Mouse (Mus musculus) E14TG2a.4 (cell line): ENCODE results near the gene Ppargc1a.

Experiments used
- CTCF ChIP-seq: conservative IDR thresholded peaks from 2 replicates; pipeline ENCODE4 v1.5.1; 2014; ENCODE audit warnings: low read length
- POU5F1 ChIP-seq: IDR thresholded peaks from 2 replicates; pipeline ENCODE4 v1.6.1; 2014; ENCODE audit warnings: low read length, borderline replicate concordance

DNA sequence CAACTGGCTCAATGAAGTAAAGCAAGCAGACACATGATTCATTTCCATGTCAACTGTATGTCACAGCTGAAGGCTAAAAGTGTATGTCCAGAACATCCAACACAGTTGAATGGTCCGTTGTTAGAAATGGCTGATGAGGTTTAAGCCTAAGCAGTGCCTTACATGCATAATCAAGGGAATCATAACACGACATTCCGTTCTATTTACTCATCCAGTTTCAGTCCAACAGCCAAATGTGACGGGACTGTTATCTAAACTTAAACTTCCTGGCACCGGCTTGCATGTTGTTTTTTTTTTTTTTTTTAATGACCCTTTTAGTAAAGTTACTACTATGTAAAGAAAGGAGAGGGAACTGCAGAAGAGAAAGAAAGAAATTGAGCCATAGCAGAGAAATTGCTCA lies 101.5 kb downstream of the Ppargc1a start:
- TF ChIP-seq CTCF (no peak), POU5F1 (no peak)
